Mouse (Mus musculus) E14TG2a.4 (cell line): ENCODE data around the gene Adam19.

Experiments used
- CTCF ChIP-seq: conservative IDR thresholded peaks from 2 replicates; pipeline ENCODE4 v1.5.1; 2014; ENCODE audit warnings: low read length
- NANOG ChIP-seq: IDR thresholded peaks from 2 replicates; pipeline ENCODE4 v1.6.1; 2014; ENCODE audit warnings: borderline replicate concordance, low read length, mixed read lengths
- POU5F1 ChIP-seq: IDR thresholded peaks from 2 replicates; pipeline ENCODE4 v1.6.1; 2014; ENCODE audit warnings: low read length, borderline replicate concordance

GRCm38 (mm10) chr11:46036374-46036773 lies 19.4 kb upstream of the Adam19 start:
- TF ChIP-seq CTCF, result no peak
- no peak for TF ChIP-seq NANOG
- no peak for TF ChIP-seq POU5F1
